Mouse (Mus musculus) limb, embryonic 14.5 days (tissue): ENCODE data around the gene Gbp3. TPM values are rescaled to one million over a fixed set of nuclear protein-coding genes. Genes with fewer than 3 reads are reported as not detected.
A peak's percentile ranks its signal among the peaks of the same experiment; 100 is the strongest.

Source experiments
- ATAC-seq: fragments of 200-750 bp; cut with Nextera tagmentation; 2 replicates; pipeline ENCODE4 v1.8.0; 2017; ENCODE audit warnings: low read depth, moderate number of reproducible peaks, moderate TSS enrichment; ENCODE audit not compliant: low FRiP score
- DNase-seq: peaks from one replicate; pipeline ENCODE4 v3.0.0-alpha.2; 2015; ENCODE audit warnings: low spot score
- H3K27ac ChIP-seq: fragments of 300-500 bp; sonication (generic); replicated peaks from 2 replicates; pipeline ENCODE4 v1.5.1; 2014; ENCODE audit warnings: low read depth, mild to moderate bottlenecking, low read length, moderate library complexity, mixed read lengths
- H3K27me3 ChIP-seq: fragments of 300-500 bp; sonication (generic); 2 replicates; pipeline ENCODE4 v1.6.1; 2014; ENCODE audit warnings: low read length, mixed read lengths; ENCODE audit not compliant: control insufficient read depth, insufficient read depth
- H3K36me3 ChIP-seq: fragments of 300-500 bp; sonication (generic); 2 replicates; pipeline ENCODE4 v1.6.1; 2014; ENCODE audit warnings: mild to moderate bottlenecking, low read length, moderate library complexity, mixed read lengths; ENCODE audit not compliant: control insufficient read depth, insufficient read depth
- H3K4me1 ChIP-seq: fragments of 300-500 bp; sonication (generic); 2 replicates; pipeline ENCODE4 v1.6.1; 2014; ENCODE audit warnings: antibody characterized with exemption, low read length, mixed read lengths; ENCODE audit not compliant: control insufficient read depth, insufficient read depth
- H3K4me2 ChIP-seq: fragments of 300-500 bp; sonication (generic); replicated peaks from 2 replicates; pipeline ENCODE4 v1.6.1; 2014; ENCODE audit warnings: low read depth, mild to moderate bottlenecking, low read length, moderate library complexity; ENCODE audit not compliant: severe bottlenecking
- H3K4me3 ChIP-seq: fragments of 300-500 bp; sonication (generic); replicated peaks from 2 replicates; pipeline ENCODE4 v1.5.1; 2014; ENCODE audit warnings: low read length
- H3K9ac ChIP-seq: fragments of 300-500 bp; sonication (generic); 2 replicates; pipeline ENCODE4 v1.6.1; 2014; ENCODE audit warnings: mild to moderate bottlenecking, low read depth, low read length, moderate library complexity; ENCODE audit not compliant: severe bottlenecking
- H3K9me3 ChIP-seq: fragments of 300-500 bp; sonication (generic); 2 replicates; pipeline ENCODE4 v1.6.1; 2016; ENCODE audit warnings: low read length; ENCODE audit not compliant: control insufficient read depth
- POLR2A ChIP-seq: fragments of 200-500 bp; IDR thresholded peaks from 2 replicates; pipeline ENCODE4 v1.8.0; 2012; ENCODE audit warnings: inconsistent platforms, mild to moderate bottlenecking, moderate library complexity, borderline replicate concordance; ENCODE audit not compliant: insufficient read depth, insufficient read length; ENCODE audit errors: extremely low read depth
- WGBS: fragments of 180-500 bp; shearing (Covaris S2); extraction: QIAGEN DNeasy Blood & Tissue Kit; methylation state at CpG from one replicate; pipeline ENCODE4 v1.1.7; 2014; 5-methylcytosine and 5-hydroxymethylcytosine counted together
- polyA plus RNA-seq, 2 experiments: library from polyadenylated mRNA; depleted of rRNA in 1 of 2; stranded (reverse) in 1 of 2; unstranded in 1 of 2; fragments of >200 nt; fragmentation: Nextera tagmentation in 1 of 2; extraction: Ambion mirVana in 1 of 2; gene quantifications; 2 replicates each; pipeline versions ENCODE4 v1.2.1 to v1.2.3; 2012 to 2014

The Gbp3 gene
- polyA plus RNA-seq, 2 experiments: 0.65 to 0.69 TPM

DNA sequence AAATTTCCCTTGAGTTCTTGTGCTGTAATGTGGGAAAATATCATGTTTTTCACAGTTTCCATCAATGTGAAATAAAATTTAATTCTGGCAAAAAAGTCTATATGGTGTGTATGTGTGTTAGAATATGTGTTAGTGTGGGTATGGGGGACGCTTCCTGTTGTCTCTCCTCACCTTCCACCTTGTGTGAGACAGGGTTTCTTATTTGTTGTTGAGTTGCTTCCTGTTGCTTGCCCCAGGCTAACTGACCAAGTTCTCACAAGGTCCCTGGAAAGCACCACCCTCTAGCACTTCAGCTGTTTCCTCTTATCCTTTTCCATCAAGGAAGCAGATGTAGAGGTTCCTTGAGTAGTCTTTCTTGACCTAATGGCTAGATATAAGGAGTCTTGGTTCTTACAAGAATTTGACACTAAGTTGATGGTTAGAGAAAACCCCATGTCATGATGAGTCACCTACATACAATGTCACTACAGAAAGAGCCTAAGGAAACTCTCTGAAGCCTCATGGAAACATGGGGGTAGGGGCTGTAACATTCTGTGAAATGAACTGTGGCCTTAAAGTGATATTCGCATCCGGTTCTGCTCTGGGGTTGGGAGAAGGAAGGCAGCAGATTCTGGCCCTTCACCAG, 9.7 kb upstream of the Gbp3 start:
- Histone ChIP-seq H3K27me3 (no peaks in the 10 kb centered on the region), H3K9me3 (no peaks in the 10 kb centered on the region), H3K4me2 (no peak overlapping the region), H3K27ac (no peak overlapping the region), H3K4me3 (no peak overlapping the region), H3K36me3 (no peaks in the 10 kb centered on the region), H3K9ac (no peak overlapping the region), H3K4me1 (no peaks in the 10 kb centered on the region)
- TF ChIP-seq POLR2A: no peak
- DNase-seq: no peak
- WGBS: 82% methylated on average over 3 of the region's 3 CpGs
- no peak for ATAC-seq

GRCm38 (mm10) chr3:142554601-142555000, 5.2 kb upstream of the Gbp3 start:
- H3K4me1 ChIP-seq: no peaks in the 10 kb centered on the region
- H3K27me3 ChIP-seq: no peaks in the 10 kb centered on the region
- TF ChIP-seq POLR2A: no peak
- H3K4me2 ChIP-seq: no peak overlapping the region
- no peaks in the 10 kb centered on the region for H3K9me3 ChIP-seq
- no peak for DNase-seq
- H3K27ac ChIP-seq: no peak overlapping the region
- H3K36me3 ChIP-seq: no peaks in the 10 kb centered on the region
- 90% methylated on average over 1 of the region's 1 CpGs for WGBS
- H3K9ac ChIP-seq: no peak overlapping the region
- no peak for ATAC-seq
- no peak overlapping the region for H3K4me3 ChIP-seq

- no peak overlapping the region for H3K27ac ChIP-seq
- H3K4me3 ChIP-seq: no peak overlapping the region
- H3K9ac ChIP-seq: no peak overlapping the region
- H3K9me3 ChIP-seq: no peaks in the 10 kb centered on the region
- 85% methylated on average over 11 of the region's 11 CpGs for WGBS
- no peak for ATAC-seq
- no peak for DNase-seq
- H3K4me1 ChIP-seq: no peaks in the 10 kb centered on the region
- H3K36me3 ChIP-seq: no peaks in the 10 kb centered on the region
- no peaks in the 10 kb centered on the region for H3K27me3 ChIP-seq
- TF ChIP-seq POLR2A: no peak
- H3K4me2 ChIP-seq: no peak overlapping the region
Measured at GRCm38 (mm10) chr3:142555623-142556022, 4.2 kb upstream of the Gbp3 start.

DNA sequence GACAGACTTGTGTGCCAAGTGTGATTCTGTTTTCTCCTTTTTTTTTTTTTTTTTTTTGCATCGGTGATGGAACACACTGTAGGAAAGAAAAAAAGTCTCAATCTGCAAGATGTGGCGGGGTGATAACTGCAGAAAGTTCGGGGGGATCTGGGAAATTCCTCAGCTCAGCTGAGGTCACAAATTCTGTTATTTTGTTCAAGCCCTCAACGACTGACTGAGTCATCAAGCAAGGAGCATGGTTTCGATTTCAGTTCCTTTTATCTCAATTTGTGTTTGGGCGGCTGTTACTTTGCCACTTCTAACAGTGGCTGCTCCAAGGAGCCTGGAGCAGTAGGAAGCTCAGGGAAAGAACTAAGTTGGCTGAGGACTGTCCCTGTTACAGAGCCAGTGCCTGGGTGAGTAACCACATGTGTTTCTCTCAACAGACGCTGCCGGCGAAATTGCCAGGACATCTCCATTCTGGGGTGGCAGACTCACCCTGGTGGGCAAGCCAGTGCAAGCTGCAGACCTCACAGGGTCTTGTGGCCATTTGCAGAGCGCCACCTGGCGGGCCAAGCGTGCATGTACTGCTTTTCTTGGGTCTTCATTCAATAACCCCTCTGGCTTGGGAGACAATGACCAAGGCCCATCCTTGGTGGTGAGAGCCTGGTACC, 596 bp downstream of the Gbp3 start:
- Histone ChIP-seq H3K9ac (no peak overlapping the region), H3K4me3 (peak overlapping the region; percentile 25), H3K27ac (no peak overlapping the region), H3K4me1 (no peaks in the 10 kb centered on the region), H3K36me3 (no peaks in the 10 kb centered on the region), H3K27me3 (no peaks in the 10 kb centered on the region), H3K9me3 (no peaks in the 10 kb centered on the region), H3K4me2 (peak overlapping the region; percentile 32)
- WGBS: 16% methylated on average over 12 of the region's 12 CpGs
- no peak for TF ChIP-seq POLR2A
- ATAC-seq: peak; percentile 62; the same call in 1 of the 2 replicates
- DNase-seq: peak; percentile 76

DNA sequence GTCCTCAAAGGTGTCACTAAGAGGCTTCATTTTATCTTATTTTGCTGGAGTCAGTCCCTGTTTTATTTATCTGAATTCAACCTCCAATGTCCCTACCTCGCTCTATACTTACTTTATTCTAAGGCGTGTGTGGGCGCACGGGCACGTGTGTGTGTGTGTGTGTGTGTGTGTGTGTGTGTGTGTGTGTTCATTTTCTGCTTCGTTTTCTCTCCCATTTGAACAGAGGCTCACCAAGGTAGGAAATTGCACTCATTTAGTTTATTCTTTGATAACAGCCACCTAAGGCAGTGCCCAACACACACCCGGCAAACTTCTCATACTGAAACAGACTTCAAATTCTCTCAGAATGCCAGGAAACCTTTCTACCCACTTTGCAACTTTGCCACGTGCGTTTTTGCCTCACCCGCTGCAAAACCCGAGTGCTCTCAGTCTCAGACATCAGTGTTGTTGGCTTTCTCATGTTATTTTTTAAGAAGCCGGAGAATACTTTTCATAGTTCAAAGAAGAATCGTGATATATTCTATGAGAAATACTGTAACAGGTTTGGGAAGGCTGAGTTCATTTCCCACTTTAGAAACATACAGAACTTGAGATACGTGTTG, 1.3 kb downstream of the Gbp3 start:
- no peak for DNase-seq
- H3K4me1 ChIP-seq: no peaks in the 10 kb centered on the region
- no peak overlapping the region for H3K27ac ChIP-seq
- no peaks in the 10 kb centered on the region for H3K27me3 ChIP-seq
- H3K36me3 ChIP-seq: no peaks in the 10 kb centered on the region
- no peak overlapping the region for H3K9ac ChIP-seq
- H3K4me3 ChIP-seq: no peak overlapping the region
- ATAC-seq: no peak
- no peaks in the 10 kb centered on the region for H3K9me3 ChIP-seq
- 86% methylated on average over 14 of the region's 14 CpGs for WGBS
- H3K4me2 ChIP-seq: no peak overlapping the region
- TF ChIP-seq POLR2A: no peak
